Mouse (Mus musculus): ENCODE results near the gene Gabra5. TPM values are rescaled to one million over a fixed set of nuclear protein-coding genes. Genes with fewer than 3 reads are reported as not detected.

Gabra5 gene
- polyA plus RNA-seq, 1 experiment from 2014 or later: 0.28 TPM

- Histone ChIP-seq H3K4me1 (no peaks in the 10 kb centered on the region), H3K27me3 (no peaks in the 10 kb centered on the region), H3K36me3 (no peaks in the 10 kb centered on the region), H3K4me3 (no peak overlapping the region), H3K9me3 (no peaks in the 10 kb centered on the region), H3K4me2 (replicated peaks) (no peak overlapping the region), H3K9ac (no peak overlapping the region), H3K27ac (no peak overlapping the region)
- 85% methylated on average over 5 of the region's 5 CpGs for whole genome bisulfite sequencing
- ATAC-seq (ENCODE audit: low FRiP score, low read depth): no peak
Measured at GRCm38 (mm10) chr7:57366013-57366390, 143.9 kb downstream of the Gabra5 start.

GRCm38 (mm10) chr7:57365134-57366012 lies 144.5 kb downstream of the Gabra5 start:
- Histone ChIP-seq H3K27me3 (no peaks in the 10 kb centered on the region), H3K36me3 (no peaks in the 10 kb centered on the region), H3K4me2 (replicated peaks) (no peak overlapping the region), H3K9me3 (no peaks in the 10 kb centered on the region), H3K9ac (no peak overlapping the region), H3K27ac (no peak overlapping the region), H3K4me1 (no peaks in the 10 kb centered on the region), H3K4me3 (no peak overlapping the region)
- no peak for ATAC-seq (ENCODE audit: low FRiP score, low read depth)
- WGBS: 81% methylated on average over 5 of the region's 5 CpGs

GRCm38 (mm10) chr7:57363812-57364211 lies 146.0 kb downstream of the Gabra5 start:
- no peak for ATAC-seq (ENCODE audit: low FRiP score, low read depth)
- WGBS: 82% methylated on average over 6 of the region's 6 CpGs
- H3K36me3 ChIP-seq: no peaks in the 10 kb centered on the region
- H3K4me3 ChIP-seq: no peak overlapping the region
- H3K9me3 ChIP-seq: no peaks in the 10 kb centered on the region
- no peak overlapping the region for H3K27ac ChIP-seq
- H3K4me1 ChIP-seq: no peaks in the 10 kb centered on the region
- no peak overlapping the region for H3K4me2 ChIP-seq (replicated peaks)
- no peak overlapping the region for H3K9ac ChIP-seq
- H3K27me3 ChIP-seq: no peaks in the 10 kb centered on the region

GRCm38 (mm10) chr7:57357871-57358540 lies 151.9 kb downstream of the Gabra5 start:
- Histone ChIP-seq H3K4me3 (no peak overlapping the region), H3K9ac (no peak overlapping the region), H3K27ac (no peak overlapping the region), H3K9me3 (no peaks in the 10 kb centered on the region), H3K27me3 (no peaks in the 10 kb centered on the region), H3K36me3 (no peaks in the 10 kb centered on the region), H3K4me1 (no peaks in the 10 kb centered on the region), H3K4me2 (replicated peaks) (no peak overlapping the region)
- ATAC-seq (ENCODE audit: low FRiP score, low read depth): no peak
- WGBS: 70% methylated on average over 6 of the region's 6 CpGs

Other genes with a start within 250 kb of the Gabra5 start
- 0.65 and 1.5 TPM in 2 replicates for gene Gabrg3, start 122.9 kb downstream of the Gabra5 start, polyA plus RNA-seq (2015; fragmentation: Nextera tagmentation; extraction: Ambion mirVana)
- gene Gabrb3, start 90.4 kb downstream of the Gabra5 start, polyA plus RNA-seq (2015; fragmentation: Nextera tagmentation; extraction: Ambion mirVana): 0.89 and 0.97 TPM in 2 replicates

Measured in limb, embryonic 13.5 days (tissue).